Mouse (Mus musculus): ENCODE measurements around the gene Pex11g. TPM values are rescaled to one million over a fixed set of nuclear protein-coding genes. Genes with fewer than 3 reads are reported as not detected.
A peak's percentile ranks its signal among the peaks of the same experiment; 100 is the strongest.

Gene Pex11g
- total and polyA plus RNA-seq, 3 experiments = 10.4 to 16.9 (median 10.4) TPM

DNA sequence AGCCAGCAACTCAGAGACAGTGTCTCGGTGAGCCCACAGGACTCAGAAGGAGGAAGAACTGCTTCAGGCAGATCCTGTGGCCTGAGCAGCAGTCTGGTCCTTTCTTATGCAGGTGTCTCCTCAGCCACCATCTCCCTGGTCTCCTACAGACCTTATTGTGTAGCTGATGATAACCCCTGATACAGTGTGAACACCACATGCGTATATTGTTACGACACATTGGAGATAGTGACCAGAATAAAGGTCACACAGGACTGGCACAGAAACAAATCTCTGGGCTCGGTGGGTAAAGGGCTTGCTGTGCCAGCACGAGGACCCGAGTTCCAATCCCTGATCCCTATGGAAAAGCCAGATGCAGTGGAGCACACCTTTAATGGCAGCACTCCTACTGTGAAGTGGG lies 51.8 kb downstream of the Pex11g start:
- no peak for DNase-seq

- no peak for DNase-seq
These were observed 52.2 kb downstream of the Pex11g start for GRCm38 (mm10) chr8:3415259-3415658.

GRCm38 (mm10) chr8:3414639-3415190 lies 52.8 kb downstream of the Pex11g start:
- DNase-seq = no peak

DNA sequence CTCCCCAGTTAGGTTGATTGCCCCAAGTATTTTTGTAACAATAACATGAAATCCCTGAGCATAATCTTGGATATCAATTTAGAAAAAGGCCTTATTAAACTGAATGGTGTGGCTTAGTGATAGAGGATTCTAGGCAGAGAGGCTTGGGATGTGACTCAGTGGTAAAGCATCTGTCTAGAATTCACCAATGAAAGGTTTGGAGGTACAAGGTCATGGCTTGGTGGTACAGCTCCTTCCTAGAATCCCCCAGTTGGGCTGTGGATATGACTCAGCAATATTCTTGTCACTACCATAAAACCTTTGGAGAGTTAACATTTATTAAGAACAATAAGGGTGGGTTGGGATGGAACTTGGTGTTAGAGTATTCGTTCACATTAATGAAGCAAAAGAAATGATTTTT lies 54.7 kb downstream of the Pex11g start:
- DNase-seq = no peak

DNA sequence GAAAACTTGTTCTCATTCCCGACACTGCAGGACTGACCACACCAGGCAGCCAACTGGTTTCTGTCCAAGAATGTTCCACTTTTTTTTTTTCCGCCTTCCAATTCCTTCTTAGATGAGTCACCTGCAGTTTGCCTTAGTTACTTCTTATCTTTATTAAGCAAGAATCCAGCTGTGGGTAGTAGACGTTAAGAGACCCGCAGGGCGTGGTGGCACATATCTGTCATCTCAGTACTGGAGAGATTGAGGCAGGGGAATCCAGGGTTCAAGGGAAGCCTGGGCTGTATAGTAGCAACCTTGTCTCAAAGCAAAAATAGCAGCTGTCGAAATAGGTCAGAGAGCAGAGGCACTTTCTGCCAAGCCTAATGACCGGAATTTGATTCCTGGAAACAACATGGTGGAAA lies 55.6 kb downstream of the Pex11g start:
- DNase-seq = peak; percentile 65

DNA sequence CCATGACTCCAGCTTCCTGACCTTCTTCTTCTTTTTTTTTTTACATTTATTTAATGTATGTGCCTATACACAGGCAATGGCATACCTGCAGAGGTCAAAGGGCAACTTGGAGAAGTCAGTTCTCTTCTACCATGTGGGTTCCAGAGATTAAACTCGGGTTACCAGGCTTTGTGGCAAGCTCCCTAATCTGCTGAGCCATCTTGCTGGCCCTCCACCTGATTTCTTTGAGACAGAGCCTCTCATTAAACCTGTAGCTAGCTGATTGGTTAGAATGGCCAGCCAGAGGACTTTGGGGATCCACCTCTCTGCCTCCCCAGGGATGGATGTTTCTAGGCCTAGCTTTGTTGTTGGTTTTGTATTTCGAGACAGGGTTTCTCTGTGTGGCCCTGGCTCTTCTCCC lies 56.4 kb downstream of the Pex11g start:
- no peak for DNase-seq

DNA sequence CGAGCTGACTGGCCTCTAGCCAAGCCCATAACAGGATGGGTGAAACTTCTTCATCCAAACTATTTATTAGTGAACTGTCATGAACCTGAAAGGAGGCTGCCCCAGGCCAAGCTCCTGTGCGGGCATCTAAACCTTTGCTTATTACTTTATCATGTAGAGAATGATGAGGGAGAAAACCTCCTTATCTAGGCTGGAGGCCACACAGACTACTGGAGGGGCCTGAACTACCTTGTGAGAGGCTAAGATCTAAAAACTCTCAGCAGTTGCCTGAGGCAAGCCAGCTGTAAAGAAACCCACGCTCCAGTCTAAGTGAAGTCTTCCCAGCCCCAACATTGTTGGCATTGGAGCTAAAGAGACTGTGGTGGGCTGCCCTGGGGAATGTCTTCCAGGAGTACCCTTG lies 60.1 kb downstream of the Pex11g start:
- DNase-seq = no peak

Other genes starting within 250 kb of the Pex11g start
- gene Insr, start 188.1 kb downstream of the Pex11g start, total RNA-seq (2021) = 100 to 1,000 TPM; 101 to 153 TPM
- 31.6 and 44.1 TPM in 2 replicates for gene Insr, start 188.1 kb downstream of the Pex11g start, polyA plus RNA-seq (2012; rRNA removed)
- gene A430078G23Rik, start 114.3 kb downstream of the Pex11g start, total RNA-seq (2021) = under 1 TPM; 0.66 TPM
- gene A430078G23Rik, start 114.3 kb downstream of the Pex11g start, polyA plus RNA-seq (2012; rRNA removed) = 0.11 TPM in 1 of 2 replicates, not detected in the other
- 10 to 100 TPM; 28.1 to 36.1 TPM for gene Arhgef18, start 74.7 kb downstream of the Pex11g start, total RNA-seq (2021)
- 43.2 and 48.4 TPM in 2 replicates for gene Arhgef18, start 74.7 kb downstream of the Pex11g start, polyA plus RNA-seq (2012; rRNA removed)
- under 1 TPM in 1 of 2 experiments, not detected in 1; 0.17 TPM for gene Tex45, start 3.2 kb upstream of the Pex11g start, total RNA-seq (2021)
- 0.16 and 0.17 TPM in 2 replicates for gene Tex45, start 3.2 kb upstream of the Pex11g start, polyA plus RNA-seq (2012; rRNA removed)
- 10 to 100 TPM; 22.5 to 23.2 TPM for gene Zfp358, start 25.5 kb upstream of the Pex11g start, total RNA-seq (2021)
- gene Zfp358, start 25.5 kb upstream of the Pex11g start, polyA plus RNA-seq (2012; rRNA removed) = 80.1 and 81.3 TPM in 2 replicates
- gene Mcoln1, start 32.8 kb upstream of the Pex11g start, total RNA-seq (2021) = 10 to 100 TPM; 42.5 to 45.0 TPM
- 1,409 and 1,463 TPM in 2 replicates for gene Mcoln1, start 32.8 kb upstream of the Pex11g start, polyA plus RNA-seq (2012; rRNA removed)
- 10 to 100 TPM; 35.2 to 38.8 TPM for gene Pnpla6, start 47.7 kb upstream of the Pex11g start, total RNA-seq (2021)
- gene Pnpla6, start 47.7 kb upstream of the Pex11g start, polyA plus RNA-seq (2012; rRNA removed) = 48.3 and 54.6 TPM in 2 replicates
- not detected for gene C330021F23Rik, start 100.3 kb upstream of the Pex11g start, total RNA-seq (2021)
- 0.11 TPM in 1 of 2 replicates, not detected in the other for gene C330021F23Rik, start 100.3 kb upstream of the Pex11g start, polyA plus RNA-seq (2012; rRNA removed)
- gene Camsap3, start 119.6 kb upstream of the Pex11g start, total RNA-seq (2021) = 10 to 100 TPM in 1 of 2 experiments, 1 to 10 TPM in 1; 5.2 to 13.3 TPM
- gene Camsap3, start 119.6 kb upstream of the Pex11g start, polyA plus RNA-seq (2012; rRNA removed) = 6.4 and 7.4 TPM in 2 replicates
- gene Xab2, start 153.6 kb upstream of the Pex11g start, total RNA-seq (2021) = 10 to 100 TPM; 34.8 to 36.8 TPM
- gene Xab2, start 153.6 kb upstream of the Pex11g start, polyA plus RNA-seq (2012; rRNA removed) = 40.7 and 40.9 TPM in 2 replicates
- 100 to 1,000 TPM; 153 to 159 TPM for gene Pet100, start 153.9 kb upstream of the Pex11g start, total RNA-seq (2021)
- 1.7 and 2.2 TPM in 2 replicates for gene Pet100, start 153.9 kb upstream of the Pex11g start, polyA plus RNA-seq (2012; rRNA removed)
- not detected for gene Pcp2, start 157.9 kb upstream of the Pex11g start, total RNA-seq (2021)
- not detected in 2 replicates for gene Pcp2, start 157.9 kb upstream of the Pex11g start, polyA plus RNA-seq (2012; rRNA removed)
- 100 to 1,000 TPM in 1 of 2 experiments, 10 to 100 TPM in 1; 72.1 to 131 TPM for gene Stxbp2, start 163.3 kb upstream of the Pex11g start, total RNA-seq (2021)
- 106 and 141 TPM in 2 replicates for gene Stxbp2, start 163.3 kb upstream of the Pex11g start, polyA plus RNA-seq (2012; rRNA removed)
- 100 to 1,000 TPM; 165 to 223 TPM for gene Retn, start 188.1 kb upstream of the Pex11g start, total RNA-seq (2021)
- 59.9 and 96.4 TPM in 2 replicates for gene Retn, start 188.1 kb upstream of the Pex11g start, polyA plus RNA-seq (2012; rRNA removed)
- under 1 TPM in 1 of 2 experiments, not detected in 1; 0.49 TPM for gene Mcemp1, start 198.1 kb upstream of the Pex11g start, total RNA-seq (2021)
- gene Mcemp1, start 198.1 kb upstream of the Pex11g start, polyA plus RNA-seq (2012; rRNA removed) = not detected in 2 replicates
- gene Fcor, start 204.7 kb upstream of the Pex11g start, total RNA-seq (2021) = 10 to 100 TPM; 59.0 to 69.8 TPM
- gene Fcor, start 204.7 kb upstream of the Pex11g start, polyA plus RNA-seq (2012; rRNA removed) = 18.3 and 18.8 TPM in 2 replicates
- gene Trappc5, start 208.6 kb upstream of the Pex11g start, total RNA-seq (2021) = 10 to 100 TPM; 19.3 to 19.6 TPM
- 29.7 and 35.8 TPM in 2 replicates for gene Trappc5, start 208.6 kb upstream of the Pex11g start, polyA plus RNA-seq (2012; rRNA removed)
- under 1 TPM in 1 of 2 experiments, not detected in 1; 0.41 TPM for gene Fcer2a, start 226.5 kb upstream of the Pex11g start, total RNA-seq (2021)
- 0.07 and 0.26 TPM in 2 replicates for gene Fcer2a, start 226.5 kb upstream of the Pex11g start, polyA plus RNA-seq (2012; rRNA removed)

Measured in adrenal gland, adult 2 months (tissue).